Mouse (Mus musculus) heart, embryonic 13.5 days (tissue): ENCODE data around the gene Fam166b. TPM values are rescaled to one million over a fixed set of nuclear protein-coding genes. Genes with fewer than 3 reads are reported as not detected.

ENCODE experiments used
- ATAC-seq: fragments of 200-750 bp; cut with Nextera tagmentation; 2 replicates; pipeline ENCODE4 v1.8.0; 2017; ENCODE audit warnings: moderate TSS enrichment; ENCODE audit not compliant: insufficient number of reproducible peaks, low FRiP score, low TSS enrichment; ENCODE audit errors: extremely low read depth
- H3K27ac ChIP-seq: fragments of 300-500 bp; sonication (generic); replicated peaks from 2 replicates; pipeline ENCODE4 v1.5.1; 2015; ENCODE audit warnings: moderate library complexity, mild to moderate bottlenecking, inconsistent platforms
- H3K27me3 ChIP-seq: fragments of 300-500 bp; sonication (generic); replicated peaks from 2 replicates; pipeline ENCODE4 v1.6.1; 2015; ENCODE audit warnings: mild to moderate bottlenecking, inconsistent platforms
- H3K36me3 ChIP-seq: fragments of 300-500 bp; sonication (generic); 2 replicates; pipeline ENCODE4 v1.6.1; 2015; ENCODE audit warnings: mild to moderate bottlenecking, inconsistent platforms
- H3K4me1 ChIP-seq: fragments of 300-500 bp; sonication (generic); 2 replicates; pipeline ENCODE4 v1.6.1; 2015; ENCODE audit warnings: inconsistent platforms
- H3K4me2 ChIP-seq: fragments of 300-500 bp; sonication (generic); 2 replicates; pipeline ENCODE4 v1.6.1; 2015; ENCODE audit warnings: inconsistent platforms, mild to moderate bottlenecking, moderate library complexity
- H3K4me3 ChIP-seq: fragments of 300-500 bp; sonication (generic); 2 replicates; pipeline ENCODE4 v1.5.1; 2015; ENCODE audit warnings: moderate library complexity, mild to moderate bottlenecking, inconsistent platforms
- H3K9ac ChIP-seq: fragments of 300-500 bp; sonication (generic); 2 replicates; pipeline ENCODE4 v1.6.1; 2015; ENCODE audit warnings: inconsistent platforms, mild to moderate bottlenecking, moderate library complexity
- H3K9me3 ChIP-seq: fragments of 300-500 bp; sonication (generic); 2 replicates; pipeline ENCODE4 v1.6.1; 2016; ENCODE audit warnings: inconsistent platforms
- WGBS: fragments of 180-500 bp; shearing (Covaris S2); methylation state at CpG from one replicate; pipeline ENCODE4 v1.1.7; 2015; ENCODE audit warnings: mixed read lengths; 5-methylcytosine and 5-hydroxymethylcytosine counted together
- polyA plus RNA-seq: library from polyadenylated mRNA; unstranded; fragments of >200 nt; fragmentation: Nextera tagmentation; extraction: Ambion mirVana; gene quantifications from 2 replicates; pipeline ENCODE4 v1.2.1, GENCODE M21; 2015

Fam166b gene
- polyA plus RNA-seq, result 0.11 TPM in 1 of 2 replicates, not detected in the other

- Histone ChIP-seq H3K36me3 (peaks cover 33% of the 10 kb centered on the region), H3K27me3 (peaks cover 60% of the 10 kb centered on the region), H3K9me3 (no peaks in the 10 kb centered on the region), H3K27ac (no peak within 1 kb of the TSS), H3K4me1 (peaks cover 28% of the 10 kb centered on the region), H3K9ac (peak within 1 kb of the TSS; percentile 37), H3K4me3 (peak within 1 kb of the TSS; percentile 11; the same call in 1 of the 2 replicates), H3K4me2 (peak within 1 kb of the TSS; percentile 46)
- WGBS, result 6% methylated on average over 10 of the region's 10 CpGs
- ATAC-seq, result no peak
Measured at GRCm38 (mm10) chr4:43428946-43429345, at the start of gene Fam166b. TSS of gene Fam166b (minus strand) at chr4:43429134.

DNA sequence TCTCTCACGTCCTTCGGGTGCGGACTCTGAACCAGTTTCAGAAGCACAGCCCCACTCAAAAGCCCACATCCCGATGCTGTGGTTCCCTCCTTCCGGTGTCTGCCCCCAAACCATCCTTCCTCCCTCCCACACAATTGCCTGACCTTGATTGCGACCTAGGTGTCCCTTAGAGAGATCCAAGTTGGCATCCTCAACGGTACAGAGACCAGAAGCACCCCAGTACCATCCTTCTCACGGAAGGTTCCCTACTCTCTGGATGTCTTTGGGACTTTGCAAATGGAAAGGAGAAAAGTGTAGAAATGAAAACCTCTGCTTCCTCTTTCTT lies 49.6 kb upstream of the Fam166b start:
- Histone ChIP-seq H3K36me3 (no peaks in the 10 kb centered on the region), H3K4me2 (peak overlapping the region; percentile 64), H3K27ac (peak overlapping the region; percentile 16), H3K9me3 (no peaks in the 10 kb centered on the region), H3K9ac (peak overlapping the region; percentile 74), H3K4me1 (peaks cover 3% of the 10 kb centered on the region; the same call in 1 of the 2 replicates), H3K4me3 (peak overlapping the region; percentile 43), H3K27me3 (0 out of 2 replicates have a peak, but pooled peaks cover 9% of the 10 kb centered on the region)
- ATAC-seq, result peak; percentile 6; the same call in 1 of the 2 replicates
- 41% methylated on average over 8 of the region's 8 CpGs for WGBS

DNA sequence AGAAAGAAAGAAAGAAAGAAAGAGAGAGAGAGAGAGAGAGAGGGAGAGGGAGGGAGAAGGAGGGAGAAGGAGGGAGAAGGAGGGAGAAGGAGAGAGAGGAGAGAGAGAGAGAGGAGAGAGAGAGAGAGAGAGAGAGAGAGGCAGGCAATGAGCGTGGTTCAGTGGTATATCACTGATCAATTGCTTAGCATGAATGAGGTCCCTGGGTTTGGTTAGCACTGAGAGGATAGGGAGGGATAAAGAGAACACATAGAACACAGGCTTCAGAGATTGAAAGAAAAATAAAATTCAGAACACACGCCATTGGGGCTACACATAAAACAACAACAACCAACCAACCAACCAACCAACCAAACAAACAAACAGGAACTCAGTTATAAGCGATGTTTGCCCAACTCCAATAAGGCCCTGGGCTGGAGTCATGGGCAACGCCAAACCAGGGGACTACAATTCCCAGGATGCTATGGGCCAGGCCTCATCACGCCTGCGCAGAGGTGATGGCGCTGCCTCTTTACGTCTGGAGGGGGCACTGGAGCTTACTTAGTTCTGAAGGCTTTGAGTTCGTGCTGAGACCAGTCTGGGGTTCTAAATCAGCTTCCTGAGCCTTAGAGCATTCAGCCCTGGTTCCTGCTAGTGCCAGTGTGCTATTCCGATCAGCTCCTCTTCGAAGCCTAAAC lies 49.1 kb upstream of the Fam166b start:
- Histone ChIP-seq H3K4me1 (peaks cover 3% of the 10 kb centered on the region; the same call in 1 of the 2 replicates), H3K9ac (peak overlapping the region; percentile 74)

DNA sequence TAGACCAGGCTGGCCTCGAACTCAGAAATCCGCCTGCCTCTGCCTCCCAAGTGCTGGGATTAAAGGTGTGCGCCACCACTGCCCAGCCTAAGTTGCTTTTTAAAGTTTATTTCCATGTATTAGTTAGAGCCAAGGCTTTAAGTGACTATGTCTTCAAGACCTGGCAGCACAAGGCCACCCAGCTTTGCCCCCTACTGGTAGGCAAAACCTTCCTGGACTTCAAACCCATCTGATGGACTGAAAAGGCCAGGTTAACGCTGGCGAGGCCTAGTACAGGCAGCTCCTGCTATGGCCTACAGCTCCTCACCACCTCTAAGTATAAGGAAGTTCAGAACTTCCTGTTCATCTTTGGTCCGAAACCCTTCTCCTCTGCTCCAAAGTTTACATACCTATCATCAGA lies 47.7 kb upstream of the Fam166b start:
- H3K27ac ChIP-seq, result no peak overlapping the region
- no peaks in the 10 kb centered on the region for H3K9me3 ChIP-seq
- H3K4me1 ChIP-seq, result peaks cover 3% of the 10 kb centered on the region; the same call in 1 of the 2 replicates
- no peak for ATAC-seq
- no peaks in the 10 kb centered on the region for H3K36me3 ChIP-seq
- H3K9ac ChIP-seq, result no peak overlapping the region
- H3K4me2 ChIP-seq, result no peak overlapping the region
- H3K27me3 ChIP-seq, result no peaks in the 10 kb centered on the region
- 77% methylated on average over 6 of the region's 6 CpGs for WGBS
- no peak overlapping the region for H3K4me3 ChIP-seq

More for the DNA sequence above, 49.1 kb upstream of the Fam166b start:
- peak; percentile 84 for ATAC-seq
- Histone ChIP-seq H3K27ac (peak overlapping the region; percentile 16), H3K4me3 (peak overlapping the region; percentile 43), H3K36me3 (no peaks in the 10 kb centered on the region), H3K4me2 (peak overlapping the region; percentile 64), H3K27me3 (0 out of 2 replicates have a peak, but pooled peaks cover 6% of the 10 kb centered on the region), H3K9me3 (no peaks in the 10 kb centered on the region)
- 11% methylated on average over 11 of the region's 11 CpGs for WGBS

DNA sequence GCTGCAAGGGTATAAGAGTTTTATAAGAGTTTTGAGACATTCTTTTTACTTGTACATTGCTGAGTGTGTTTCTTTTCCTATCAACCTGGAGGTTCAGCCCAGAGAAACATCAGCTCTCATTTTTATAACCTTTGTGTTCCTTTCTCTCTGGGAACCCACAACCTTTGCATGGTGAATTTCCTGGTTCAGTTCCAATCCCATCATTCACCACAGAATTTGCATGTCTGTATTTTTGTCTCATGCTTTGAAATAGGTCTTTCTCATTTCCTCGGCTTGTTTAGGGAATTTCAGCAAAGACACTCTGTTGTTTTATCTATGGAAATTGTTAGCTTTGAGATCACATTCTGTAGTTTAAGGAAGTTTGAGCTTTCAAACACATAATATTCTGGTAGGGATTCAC lies 44.7 kb upstream of the Fam166b start:
- H3K27me3 ChIP-seq, result no peaks in the 10 kb centered on the region

DNA sequence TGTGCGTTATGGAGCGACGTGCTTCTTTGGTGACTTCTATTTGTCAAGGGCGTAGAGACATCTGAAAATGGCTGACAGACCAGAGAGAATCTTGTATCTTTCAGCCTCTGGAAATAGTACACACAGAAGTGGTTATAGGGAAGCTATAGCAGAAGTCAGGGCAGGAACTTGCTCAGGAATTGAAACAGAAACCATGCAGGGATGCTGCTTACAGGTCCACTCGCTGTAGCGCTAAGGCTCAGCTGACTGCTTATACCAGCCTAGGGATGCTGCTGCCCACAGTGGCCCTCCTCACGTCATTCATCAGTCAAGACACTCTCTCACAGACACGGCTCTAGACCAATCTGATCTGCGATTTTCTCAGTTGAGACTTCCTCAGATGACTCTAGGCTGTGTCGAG lies 41.4 kb upstream of the Fam166b start:
- 87% methylated on average over 10 of the region's 10 CpGs for WGBS
- Histone ChIP-seq H3K9ac (no peak overlapping the region), H3K27ac (no peak overlapping the region), H3K36me3 (no peaks in the 10 kb centered on the region), H3K9me3 (no peaks in the 10 kb centered on the region), H3K4me2 (no peak overlapping the region), H3K27me3 (no peaks in the 10 kb centered on the region), H3K4me3 (no peak overlapping the region), H3K4me1 (peaks cover 6% of the 10 kb centered on the region; the same call in 1 of the 2 replicates)
- ATAC-seq, result no peak

More for the DNA sequence above, 44.7 kb upstream of the Fam166b start:
- no peak overlapping the region for H3K27ac ChIP-seq
- no peaks in the 10 kb centered on the region for H3K36me3 ChIP-seq
- no peak for ATAC-seq
- H3K9ac ChIP-seq, result no peak overlapping the region
- no peaks in the 10 kb centered on the region for H3K9me3 ChIP-seq
- no peak overlapping the region for H3K4me3 ChIP-seq
- no peaks in the 10 kb centered on the region for H3K4me1 ChIP-seq
- no peak overlapping the region for H3K4me2 ChIP-seq
- WGBS, result 67% methylated on average over 1 of the region's 1 CpGs

DNA sequence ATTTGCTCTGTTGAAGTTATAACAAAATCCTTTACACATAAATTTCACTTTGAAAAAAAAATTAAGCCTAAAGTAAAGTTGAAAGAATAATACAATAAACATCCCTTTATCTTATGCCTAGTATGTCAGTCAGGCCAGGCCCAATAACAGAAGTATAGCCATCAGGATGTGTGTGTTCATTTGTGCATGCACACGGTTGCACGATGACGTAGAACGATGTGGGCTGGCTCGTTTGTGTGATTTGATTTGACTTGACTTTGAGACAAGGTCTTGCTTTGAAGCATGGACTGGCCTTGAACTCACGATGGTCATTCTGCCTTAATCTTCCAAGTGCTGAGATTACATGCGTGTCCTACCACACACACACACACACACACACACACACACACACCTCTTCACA lies 37.9 kb upstream of the Fam166b start:
- no peaks in the 10 kb centered on the region for H3K27me3 ChIP-seq
- H3K27ac ChIP-seq, result no peak overlapping the region
- H3K36me3 ChIP-seq, result no peaks in the 10 kb centered on the region
- no peak overlapping the region for H3K9ac ChIP-seq
- H3K4me2 ChIP-seq, result no peak overlapping the region
- no peaks in the 10 kb centered on the region for H3K9me3 ChIP-seq
- 88% methylated on average over 7 of the region's 7 CpGs for WGBS
- ATAC-seq, result no peak
- H3K4me1 ChIP-seq, result peaks cover 6% of the 10 kb centered on the region; the same call in 1 of the 2 replicates
- H3K4me3 ChIP-seq, result no peak overlapping the region

DNA sequence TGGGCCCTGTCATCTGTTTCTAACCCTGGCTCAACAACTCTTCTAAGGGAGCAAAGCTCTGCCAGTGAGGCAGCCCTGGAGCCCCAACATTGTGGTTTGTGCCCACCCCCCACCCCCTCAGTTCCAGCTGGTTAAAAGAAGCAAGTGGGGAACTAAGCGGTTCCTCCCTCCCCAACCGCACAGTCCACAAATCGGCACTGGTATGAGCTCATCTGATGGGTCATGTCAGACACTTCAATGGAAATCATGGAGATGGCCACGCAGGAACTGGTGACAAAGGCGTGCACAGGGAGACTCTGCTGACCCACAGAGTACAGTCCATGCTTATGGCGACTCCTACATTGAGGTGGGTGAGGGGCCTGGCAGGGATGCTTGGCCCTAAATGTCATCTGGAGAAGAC lies 37.0 kb upstream of the Fam166b start:
- Histone ChIP-seq H3K4me2 (no peak overlapping the region), H3K9ac (no peak overlapping the region), H3K9me3 (no peaks in the 10 kb centered on the region), H3K4me1 (peaks cover 6% of the 10 kb centered on the region; the same call in 1 of the 2 replicates), H3K27me3 (no peaks in the 10 kb centered on the region), H3K4me3 (no peak overlapping the region), H3K27ac (no peak overlapping the region), H3K36me3 (no peaks in the 10 kb centered on the region)
- WGBS, result 78% methylated on average over 6 of the region's 6 CpGs
- ATAC-seq, result no peak

GRCm38 (mm10) chr4:43463102-43463501 lies 34.2 kb upstream of the Fam166b start:
- no peak overlapping the region for H3K9ac ChIP-seq
- no peak overlapping the region for H3K4me3 ChIP-seq
- no peak for ATAC-seq
- H3K36me3 ChIP-seq, result no peaks in the 10 kb centered on the region
- H3K27me3 ChIP-seq, result no peaks in the 10 kb centered on the region; the same call in 1 of the 2 replicates
- no peak overlapping the region for H3K4me2 ChIP-seq
- no peak overlapping the region for H3K27ac ChIP-seq
- peaks cover 6% of the 10 kb centered on the region; the same call in 1 of the 2 replicates for H3K4me1 ChIP-seq
- WGBS, result 75% methylated on average over 5 of the region's 5 CpGs
- no peaks in the 10 kb centered on the region for H3K9me3 ChIP-seq

DNA sequence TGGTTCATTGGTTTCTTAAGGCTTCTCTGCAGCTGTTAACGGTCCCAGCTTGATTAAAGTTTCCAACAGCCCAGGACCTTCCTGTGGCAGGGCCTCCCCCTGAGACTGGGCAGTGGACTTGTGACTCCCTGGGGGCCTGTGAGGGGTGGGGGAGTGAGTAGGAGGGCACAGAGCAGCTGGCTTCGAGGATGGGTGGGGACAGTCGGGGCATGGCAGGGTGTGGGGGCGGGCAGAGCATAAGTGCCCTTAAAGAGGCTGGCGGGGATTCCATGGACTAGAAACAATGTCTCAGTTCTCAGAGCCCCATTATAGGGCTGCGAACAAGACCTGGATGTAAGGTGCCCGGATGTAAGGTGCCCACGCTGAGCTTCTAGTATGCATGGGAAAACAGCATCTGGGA lies 28.2 kb upstream of the Fam166b start:
- Histone ChIP-seq H3K36me3 (no peaks in the 10 kb centered on the region), H3K9me3 (no peaks in the 10 kb centered on the region), H3K4me3 (no peak overlapping the region), H3K9ac (0 out of 2 replicates have a peak overlapping the region, but pooled peaks have one; percentile 54), H3K27ac (no peak overlapping the region), H3K27me3 (peaks cover 50% of the 10 kb centered on the region), H3K4me2 (no peak overlapping the region), H3K4me1 (peaks cover 29% of the 10 kb centered on the region)
- 14% methylated on average over 8 of the region's 8 CpGs for WGBS
- no peak for ATAC-seq

GRCm38 (mm10) chr4:43456470-43456869 lies 27.5 kb upstream of the Fam166b start:
- no peaks in the 10 kb centered on the region for H3K9me3 ChIP-seq
- no peak for ATAC-seq
- no peak overlapping the region for H3K4me2 ChIP-seq
- WGBS, result 25% methylated on average over 4 of the region's 4 CpGs
- H3K27me3 ChIP-seq, result peaks cover 57% of the 10 kb centered on the region
- no peaks in the 10 kb centered on the region for H3K36me3 ChIP-seq
- peaks cover 30% of the 10 kb centered on the region for H3K4me1 ChIP-seq
- no peak overlapping the region for H3K4me3 ChIP-seq
- no peak overlapping the region for H3K27ac ChIP-seq
- no peak overlapping the region for H3K9ac ChIP-seq
